Mouse (Mus musculus) cerebellum, adult 18-20 months (tissue): ENCODE results near the gene Pds5a.

Source experiments
- DNase-seq, 2 experiments: peaks; one replicate each; pipeline ENCODE4 v3.0.0; 2021

The Pds5a gene

DNA sequence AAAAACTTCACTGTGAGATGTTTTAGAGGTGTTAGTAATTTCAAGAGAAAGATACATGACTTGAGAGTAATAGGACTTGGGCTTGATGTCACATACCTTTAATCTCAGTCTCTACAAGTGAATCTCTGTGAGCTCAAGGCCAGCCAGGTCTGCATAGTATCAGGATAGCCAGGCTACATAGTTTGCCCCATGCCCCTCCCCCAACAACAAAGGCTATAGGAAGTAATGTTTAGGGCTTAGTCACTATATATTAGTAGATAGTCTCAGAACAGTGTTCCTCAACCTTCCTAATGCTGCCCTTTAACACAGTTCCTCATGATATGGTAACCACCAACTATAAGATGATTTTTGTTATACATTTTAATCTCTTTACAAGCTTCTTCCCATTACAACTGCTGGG lies 141.0 kb downstream of the Pds5a start:
- DNase-seq: no peak
